Mouse (Mus musculus): ENCODE results near the gene Glb1l. TPM values are rescaled to one million over a fixed set of nuclear protein-coding genes. Genes with fewer than 3 reads are reported as not detected.

Glb1l gene
- polyA plus RNA-seq, 1 experiment from 2014 or later, result 47.4 TPM

GRCm38 (mm10) chr1:75225473-75225872 lies 14.9 kb upstream of the Glb1l start:
- Histone ChIP-seq H3K27ac (no peak overlapping the region), H3K4me3 (replicated peaks; ENCODE audit: low read depth, low read length) (no peak overlapping the region), H3K9me3 (replicated peaks; ENCODE audit: low read length) (no peaks in the 10 kb centered on the region), H3K9ac (ENCODE audit: low read depth, low read length) (no peak overlapping the region), H3K36me3 (ENCODE audit: insufficient read depth, low read length) (no peaks in the 10 kb centered on the region), H3K4me1 (replicated peaks; ENCODE audit: insufficient read depth, low read length) (no peaks in the 10 kb centered on the region), H3K4me2 (ENCODE audit: low read length) (no peak overlapping the region), H3K27me3 (ENCODE audit: insufficient read depth, low read length) (no peaks in the 10 kb centered on the region)
- WGBS, result 62% methylated on average over 3 of the region's 3 CpGs
- TF ChIP-seq CTCF (IDR thresholded peaks at IDR 0.05; ENCODE audit: low read depth), result no peak
- no peak for DNase-seq (ENCODE audit: low spot score)
- ATAC-seq (replicated peaks; ENCODE audit: low FRiP score, low read depth), result no peak

- Histone ChIP-seq H3K27ac (no peak overlapping the region), H3K4me2 (ENCODE audit: low read length) (no peak overlapping the region), H3K4me3 (replicated peaks; ENCODE audit: low read depth, low read length) (no peak overlapping the region), H3K36me3 (ENCODE audit: insufficient read depth, low read length) (no peaks in the 10 kb centered on the region), H3K9me3 (replicated peaks; ENCODE audit: low read length) (no peaks in the 10 kb centered on the region), H3K4me1 (replicated peaks; ENCODE audit: insufficient read depth, low read length) (peaks cover 9% of the 10 kb centered on the region; the same call in 1 of the 2 replicates), H3K9ac (ENCODE audit: low read depth, low read length) (no peak overlapping the region), H3K27me3 (ENCODE audit: insufficient read depth, low read length) (peaks cover 8% of the 10 kb centered on the region; the same call in 1 of the 2 replicates)
- DNase-seq (ENCODE audit: low spot score) (no peak), ATAC-seq (replicated peaks; ENCODE audit: low FRiP score, low read depth) (no peak)
- no peak for TF ChIP-seq CTCF (IDR thresholded peaks at IDR 0.05; ENCODE audit: low read depth)
- 53% methylated on average over 6 of the region's 6 CpGs for WGBS
Measured at GRCm38 (mm10) chr1:75223532-75223931, 12.9 kb upstream of the Glb1l start.

GRCm38 (mm10) chr1:75222926-75223325 lies 12.3 kb upstream of the Glb1l start:
- WGBS, result 77% methylated on average over 6 of the region's 6 CpGs
- Histone ChIP-seq H3K9me3 (replicated peaks; ENCODE audit: low read length) (no peaks in the 10 kb centered on the region), H3K27me3 (ENCODE audit: insufficient read depth, low read length) (peaks cover 10% of the 10 kb centered on the region; the same call in 1 of the 2 replicates), H3K9ac (ENCODE audit: low read depth, low read length) (no peak overlapping the region), H3K4me3 (replicated peaks; ENCODE audit: low read depth, low read length) (no peak overlapping the region), H3K4me1 (replicated peaks; ENCODE audit: insufficient read depth, low read length) (peaks cover 10% of the 10 kb centered on the region; the same call in 1 of the 2 replicates), H3K4me2 (ENCODE audit: low read length) (no peak overlapping the region), H3K27ac (no peak overlapping the region), H3K36me3 (ENCODE audit: insufficient read depth, low read length) (no peaks in the 10 kb centered on the region)
- no peak for DNase-seq (ENCODE audit: low spot score)
- TF ChIP-seq CTCF (IDR thresholded peaks at IDR 0.05; ENCODE audit: low read depth), result no peak
- ATAC-seq (replicated peaks; ENCODE audit: low FRiP score, low read depth), result no peak

- peaks cover 10% of the 10 kb centered on the region; the same call in 1 of the 2 replicates for H3K27me3 ChIP-seq (ENCODE audit: insufficient read depth, low read length)
- no peaks in the 10 kb centered on the region for H3K36me3 ChIP-seq (ENCODE audit: insufficient read depth, low read length)
- H3K4me2 ChIP-seq (ENCODE audit: low read length), result no peak overlapping the region
- DNase-seq (ENCODE audit: low spot score), result no peak
- H3K27ac ChIP-seq, result no peak overlapping the region
- WGBS, result 65% methylated on average over 3 of the region's 3 CpGs
- H3K9me3 ChIP-seq (replicated peaks; ENCODE audit: low read length), result no peaks in the 10 kb centered on the region
- H3K4me3 ChIP-seq (replicated peaks; ENCODE audit: low read depth, low read length), result no peak overlapping the region
- H3K9ac ChIP-seq (ENCODE audit: low read depth, low read length), result no peak overlapping the region
- H3K4me1 ChIP-seq (replicated peaks; ENCODE audit: insufficient read depth, low read length), result peaks cover 10% of the 10 kb centered on the region; the same call in 1 of the 2 replicates
- no peak for ATAC-seq (replicated peaks; ENCODE audit: low FRiP score, low read depth)
- TF ChIP-seq CTCF (IDR thresholded peaks at IDR 0.05; ENCODE audit: low read depth), result no peak
Measured at GRCm38 (mm10) chr1:75221538-75221937, 10.9 kb upstream of the Glb1l start.

DNA sequence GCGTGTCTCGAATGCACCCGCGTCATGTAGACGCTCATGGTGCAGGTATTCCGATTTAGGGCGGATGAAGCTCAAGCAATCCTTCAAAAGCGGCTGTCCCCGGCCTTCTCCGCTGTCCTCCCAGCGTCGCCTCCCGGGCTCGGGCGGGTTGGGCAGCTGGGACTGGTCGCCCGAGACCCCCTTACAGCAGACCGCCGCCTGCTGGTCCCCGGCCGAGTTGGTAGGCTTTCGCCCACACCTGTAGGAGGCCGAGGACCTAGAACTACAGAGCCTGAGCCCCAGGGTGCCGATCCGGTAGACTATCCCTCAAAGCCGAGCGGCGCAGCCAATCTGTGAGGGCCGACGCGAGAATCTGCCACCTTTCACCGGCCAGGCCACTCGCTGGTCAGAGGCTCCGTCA lies 8.9 kb upstream of the Glb1l start, which contains the start of gene Tuba4a:
Gene Tuba4a (minus strand): TSS at position 335 of the 400 bp plus-strand sequence.
- peaks cover 10% of the 10 kb centered on the region; the same call in 1 of the 2 replicates for H3K27me3 ChIP-seq (ENCODE audit: insufficient read depth, low read length)
- DNase-seq (ENCODE audit: low spot score), result peak; percentile 33
- ATAC-seq (replicated peaks; ENCODE audit: low FRiP score, low read depth), result peak; percentile 59
- peaks cover 10% of the 10 kb centered on the region; the same call in 1 of the 2 replicates for H3K4me1 ChIP-seq (replicated peaks; ENCODE audit: insufficient read depth, low read length)
- H3K27ac ChIP-seq, result peak within 1 kb of the TSS; percentile 80
- peak within 1 kb of the TSS; percentile 97 for H3K4me2 ChIP-seq (ENCODE audit: low read length)
- H3K4me3 ChIP-seq (replicated peaks; ENCODE audit: low read depth, low read length), result peak within 1 kb of the TSS; percentile 56
- peaks cover 11% of the 10 kb centered on the region; the same call in 1 of the 2 replicates for H3K36me3 ChIP-seq (ENCODE audit: insufficient read depth, low read length)
- H3K9me3 ChIP-seq (replicated peaks; ENCODE audit: low read length), result no peaks in the 10 kb centered on the region
- peak within 1 kb of the TSS; percentile 64 for H3K9ac ChIP-seq (ENCODE audit: low read depth, low read length)
- whole genome bisulfite sequencing, result under 1% methylated on average over 34 of the region's 34 CpGs
- peak; percentile 35 for TF ChIP-seq CTCF (IDR thresholded peaks at IDR 0.05; ENCODE audit: low read depth)

GRCm38 (mm10) chr1:75219078-75219477 lies 8.5 kb upstream of the Glb1l start:
- under 1% methylated on average over 24 of the region's 24 CpGs for WGBS
- Histone ChIP-seq H3K4me3 (replicated peaks; ENCODE audit: low read depth, low read length) (peak overlapping the region; percentile 56), H3K9ac (ENCODE audit: low read depth, low read length) (peak overlapping the region; percentile 64), H3K9me3 (replicated peaks; ENCODE audit: low read length) (no peaks in the 10 kb centered on the region), H3K4me1 (replicated peaks; ENCODE audit: insufficient read depth, low read length) (peaks cover 10% of the 10 kb centered on the region; the same call in 1 of the 2 replicates), H3K36me3 (ENCODE audit: insufficient read depth, low read length) (peaks cover 11% of the 10 kb centered on the region; the same call in 1 of the 2 replicates), H3K27ac (peak overlapping the region; percentile 80; the same call in 1 of the 2 replicates), H3K4me2 (ENCODE audit: low read length) (peak overlapping the region; percentile 97), H3K27me3 (ENCODE audit: insufficient read depth, low read length) (peaks cover 10% of the 10 kb centered on the region; the same call in 1 of the 2 replicates)
- DNase-seq (ENCODE audit: low spot score) (peak; percentile 77), ATAC-seq (replicated peaks; ENCODE audit: low FRiP score, low read depth) (peak; percentile 88)
- TF ChIP-seq CTCF (IDR thresholded peaks at IDR 0.05; ENCODE audit: low read depth), result peak; percentile 31
